Mouse (Mus musculus): ENCODE measurements around the gene Gm27027. TPM values are rescaled to one million over a fixed set of nuclear protein-coding genes. Genes with fewer than 3 reads are reported as not detected.
A peak's percentile ranks its signal among the peaks of the same experiment; 100 is the strongest.

Gm27027 gene
- not detected in 2 replicates for polyA plus RNA-seq (2015; fragmentation: Nextera tagmentation; extraction: Ambion mirVana)

GRCm38 (mm10) chr2:93996254-93996653 lies at the start of gene Gm27027:
TSS of gene Gm27027 (minus strand) at chr2:93996354.
- WGBS = 96% methylated on average over 6 of the region's 6 CpGs

GRCm38 (mm10) chr2:94045411-94046090 lies 49.4 kb upstream of the Gm27027 start:
- Histone ChIP-seq H3K36me3 (no peaks in the 10 kb centered on the region), H3K9ac (no peak overlapping the region), H3K9me3 (no peaks in the 10 kb centered on the region), H3K27ac (peak overlapping the region; percentile 8; the same call in 1 of the 2 replicates), H3K27me3 (no peaks in the 10 kb centered on the region), H3K4me2 (no peak overlapping the region), H3K4me1 (replicated peaks) (peaks cover 51% of the 10 kb centered on the region), H3K4me3 (no peak overlapping the region)
- 68% methylated on average over 6 of the region's 6 CpGs for WGBS
- ATAC-seq (ENCODE audit: low FRiP score) = no peak

More at GRCm38 (mm10) chr2:93996254-93996653, at the start of gene Gm27027:
- Histone ChIP-seq H3K9me3 (no peaks in the 10 kb centered on the region), H3K27me3 (no peaks in the 10 kb centered on the region), H3K4me1 (replicated peaks) (peaks cover 19% of the 10 kb centered on the region), H3K27ac (no peak within 1 kb of the TSS), H3K9ac (no peak within 1 kb of the TSS), H3K4me2 (no peak within 1 kb of the TSS), H3K4me3 (no peak within 1 kb of the TSS), H3K36me3 (peaks cover 87% of the 10 kb centered on the region)
- ATAC-seq (ENCODE audit: low FRiP score) = no peak

DNA sequence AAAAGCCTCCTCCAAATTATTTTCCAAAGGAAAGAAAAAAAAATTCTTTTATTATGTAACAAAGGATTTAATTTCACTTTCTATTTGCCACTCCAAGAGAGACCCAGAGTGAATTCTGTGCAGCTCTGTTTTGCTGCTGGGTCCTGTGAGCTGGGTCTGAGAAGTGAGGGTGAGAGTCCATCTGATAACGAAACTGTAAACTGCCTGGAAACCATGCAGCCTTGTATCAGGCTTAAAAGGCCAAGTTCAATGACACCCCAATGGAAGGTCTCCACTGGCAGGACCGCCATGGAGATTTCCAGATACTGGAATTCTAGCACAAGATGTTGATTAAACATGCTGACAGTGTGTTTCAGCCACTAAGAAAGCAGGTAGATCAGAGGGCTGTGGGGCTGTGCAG lies 48.0 kb upstream of the Gm27027 start:
- H3K9ac ChIP-seq = no peak overlapping the region
- no peak for ATAC-seq (ENCODE audit: low FRiP score)
- WGBS = 73% methylated on average over 2 of the region's 2 CpGs
- H3K27ac ChIP-seq = peak overlapping the region; percentile 65
- H3K4me3 ChIP-seq = no peak overlapping the region
- peaks cover 40% of the 10 kb centered on the region for H3K4me1 ChIP-seq (replicated peaks)
- H3K4me2 ChIP-seq = no peak overlapping the region
- no peaks in the 10 kb centered on the region for H3K36me3 ChIP-seq
- H3K27me3 ChIP-seq = no peaks in the 10 kb centered on the region
- no peaks in the 10 kb centered on the region for H3K9me3 ChIP-seq

GRCm38 (mm10) chr2:94043662-94044061 lies 47.5 kb upstream of the Gm27027 start:
- Histone ChIP-seq H3K9me3 (no peaks in the 10 kb centered on the region), H3K27ac (no peak overlapping the region), H3K36me3 (no peaks in the 10 kb centered on the region), H3K4me1 (replicated peaks) (peaks cover 35% of the 10 kb centered on the region), H3K9ac (no peak overlapping the region), H3K4me3 (no peak overlapping the region), H3K27me3 (no peaks in the 10 kb centered on the region), H3K4me2 (no peak overlapping the region)
- WGBS = 29% methylated on average over 5 of the region's 5 CpGs
- ATAC-seq (ENCODE audit: low FRiP score) = peak; percentile 76; the same call in 1 of the 2 replicates

DNA sequence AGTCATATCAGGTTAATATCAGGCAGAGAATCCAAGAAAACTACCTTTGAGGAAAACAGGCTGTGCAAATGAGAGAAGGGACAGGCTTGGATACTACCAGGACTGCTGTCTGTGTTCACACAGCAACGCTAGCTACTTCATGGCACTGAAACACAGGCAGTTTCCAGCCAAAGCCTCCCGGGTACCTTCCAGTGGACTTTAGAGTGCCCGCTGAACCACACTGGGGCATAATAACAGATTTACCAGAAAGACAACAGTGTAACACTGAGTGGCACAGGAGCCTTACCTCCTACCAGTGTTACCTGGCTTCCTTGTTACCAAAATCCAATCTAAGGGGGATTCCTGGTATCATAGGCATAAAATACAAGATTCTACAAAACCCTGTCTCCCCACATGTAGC lies 46.3 kb upstream of the Gm27027 start:
- WGBS = 95% methylated on average over 3 of the region's 3 CpGs
- no peak overlapping the region for H3K4me3 ChIP-seq
- no peak overlapping the region for H3K27ac ChIP-seq
- no peaks in the 10 kb centered on the region for H3K9me3 ChIP-seq
- ATAC-seq (ENCODE audit: low FRiP score) = no peak
- no peak overlapping the region for H3K4me2 ChIP-seq
- no peaks in the 10 kb centered on the region for H3K36me3 ChIP-seq
- H3K4me1 ChIP-seq (replicated peaks) = peaks cover 28% of the 10 kb centered on the region
- no peak overlapping the region for H3K9ac ChIP-seq
- H3K27me3 ChIP-seq = no peaks in the 10 kb centered on the region

- no peak for ATAC-seq (ENCODE audit: low FRiP score)
- no peak overlapping the region for H3K4me3 ChIP-seq
- no peak overlapping the region for H3K9ac ChIP-seq
- H3K36me3 ChIP-seq = no peaks in the 10 kb centered on the region
- no peak overlapping the region for H3K4me2 ChIP-seq
- peaks cover 25% of the 10 kb centered on the region for H3K4me1 ChIP-seq (replicated peaks)
- H3K27ac ChIP-seq = no peak overlapping the region
- H3K9me3 ChIP-seq = no peaks in the 10 kb centered on the region
- WGBS = 92% methylated on average over 5 of the region's 5 CpGs
- no peaks in the 10 kb centered on the region for H3K27me3 ChIP-seq
Measured at GRCm38 (mm10) chr2:94040391-94041125, 44.4 kb upstream of the Gm27027 start.

DNA sequence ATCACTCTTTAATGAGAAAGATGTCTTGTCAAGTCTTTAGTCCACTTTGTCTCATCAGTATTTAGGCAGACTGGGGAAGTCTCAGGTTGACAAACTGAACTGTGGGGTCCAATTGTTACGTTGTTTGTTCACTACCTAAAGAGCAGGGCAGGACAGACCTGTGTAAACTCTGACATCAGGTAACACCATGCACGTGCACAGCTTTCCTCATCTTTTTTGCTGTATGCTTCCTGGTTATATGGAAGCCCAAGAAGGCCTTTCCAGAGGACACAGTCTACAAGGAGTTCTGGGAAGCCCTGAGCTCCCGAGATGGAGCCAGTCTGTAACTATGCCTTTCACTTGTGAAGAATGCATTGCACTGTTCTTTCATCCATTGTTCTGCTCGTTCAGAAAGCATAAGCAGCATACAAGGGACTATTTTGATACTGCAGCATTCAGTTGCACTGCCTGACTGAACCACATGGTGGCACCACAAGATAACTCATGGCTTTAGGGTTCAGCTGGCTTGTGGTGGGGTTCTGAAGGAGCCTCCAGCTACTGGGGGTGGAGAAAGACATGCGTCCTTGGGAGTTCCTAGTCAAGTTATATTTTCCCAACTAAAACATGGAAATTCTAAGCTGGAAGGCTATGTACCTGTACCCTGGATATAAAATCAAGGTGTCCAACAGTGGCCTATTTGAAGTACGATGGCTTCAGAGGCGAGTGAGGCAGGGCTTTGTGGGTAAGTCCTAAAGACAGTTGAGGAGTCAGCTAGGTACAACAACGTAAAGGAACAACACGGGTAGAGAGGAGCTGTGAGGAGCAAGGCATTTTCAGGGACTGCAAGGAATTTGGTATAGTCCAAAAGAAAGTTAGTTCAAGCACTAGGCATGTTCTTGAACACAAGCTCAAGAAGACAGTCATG lies 39.5 kb upstream of the Gm27027 start:
- H3K36me3 ChIP-seq = peaks cover 20% of the 10 kb centered on the region
- peak overlapping the region; percentile 56; the same call in 1 of the 2 replicates for H3K9ac ChIP-seq
- peak; percentile 88 for ATAC-seq (ENCODE audit: low FRiP score)
- no peaks in the 10 kb centered on the region for H3K9me3 ChIP-seq
- 0 out of 2 replicates have a peak overlapping the region, but pooled peaks have one; percentile 40 for H3K27ac ChIP-seq
- no peaks in the 10 kb centered on the region; the same call in 1 of the 2 replicates for H3K4me1 ChIP-seq (replicated peaks)
- no peak overlapping the region for H3K4me3 ChIP-seq
- no peaks in the 10 kb centered on the region for H3K27me3 ChIP-seq
- H3K4me2 ChIP-seq = no peak overlapping the region
- 67% methylated on average over 9 of the region's 9 CpGs for WGBS

GRCm38 (mm10) chr2:94030602-94031001 lies 34.4 kb upstream of the Gm27027 start:
- peaks cover 20% of the 10 kb centered on the region for H3K36me3 ChIP-seq
- no peak for ATAC-seq (ENCODE audit: low FRiP score)
- no peaks in the 10 kb centered on the region for H3K9me3 ChIP-seq
- H3K4me1 ChIP-seq (replicated peaks) = no peaks in the 10 kb centered on the region; the same call in 1 of the 2 replicates
- H3K27ac ChIP-seq = no peak overlapping the region
- H3K9ac ChIP-seq = no peak overlapping the region
- no peak overlapping the region for H3K4me2 ChIP-seq
- H3K27me3 ChIP-seq = no peaks in the 10 kb centered on the region
- H3K4me3 ChIP-seq = no peak overlapping the region

DNA sequence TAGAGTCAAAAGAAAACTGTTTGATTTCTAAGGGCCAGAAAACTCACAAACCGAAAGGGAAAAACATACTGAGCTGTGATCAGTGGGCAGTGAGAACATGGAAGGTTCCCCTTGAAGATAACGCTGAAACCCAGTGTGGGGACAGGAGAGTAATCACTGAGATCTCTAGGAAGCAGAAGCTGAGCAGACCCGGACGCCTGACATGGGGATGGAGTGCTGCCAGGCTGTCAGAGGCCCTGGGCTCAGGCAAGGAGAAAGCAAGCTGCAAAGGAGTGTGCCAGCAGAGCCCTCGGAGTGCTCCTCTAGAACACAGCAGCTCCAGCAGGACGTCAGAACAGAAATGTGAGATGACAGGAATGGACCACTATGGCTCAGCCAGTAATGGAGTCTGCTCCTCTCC lies 28.5 kb upstream of the Gm27027 start:
- Histone ChIP-seq H3K4me1 (replicated peaks) (no peaks in the 10 kb centered on the region), H3K9me3 (no peaks in the 10 kb centered on the region), H3K27ac (no peak overlapping the region), H3K9ac (no peak overlapping the region), H3K4me3 (no peak overlapping the region), H3K27me3 (no peaks in the 10 kb centered on the region), H3K36me3 (no peaks in the 10 kb centered on the region), H3K4me2 (no peak overlapping the region)
- no peak for ATAC-seq (ENCODE audit: low FRiP score)
- WGBS = 58% methylated on average over 6 of the region's 6 CpGs

GRCm38 (mm10) chr2:94010335-94011291 lies 14.5 kb upstream of the Gm27027 start, which contains the start of gene Alkbh3:
TSS of gene Alkbh3 (minus strand) at chr2:94010807.
- no peaks in the 10 kb centered on the region for H3K9me3 ChIP-seq
- H3K9ac ChIP-seq = peak within 1 kb of the TSS; percentile 92
- H3K27me3 ChIP-seq = no peaks in the 10 kb centered on the region
- peaks cover 17% of the 10 kb centered on the region for H3K4me1 ChIP-seq (replicated peaks)
- WGBS = 4% methylated on average over 47 of the region's 47 CpGs
- peak within 1 kb of the TSS; percentile 90 for H3K4me3 ChIP-seq
- H3K27ac ChIP-seq = peak within 1 kb of the TSS; percentile 77
- peak; percentile 98 for ATAC-seq (ENCODE audit: low FRiP score)
- H3K36me3 ChIP-seq = peaks cover 28% of the 10 kb centered on the region
- peak within 1 kb of the TSS; percentile 89 for H3K4me2 ChIP-seq

DNA sequence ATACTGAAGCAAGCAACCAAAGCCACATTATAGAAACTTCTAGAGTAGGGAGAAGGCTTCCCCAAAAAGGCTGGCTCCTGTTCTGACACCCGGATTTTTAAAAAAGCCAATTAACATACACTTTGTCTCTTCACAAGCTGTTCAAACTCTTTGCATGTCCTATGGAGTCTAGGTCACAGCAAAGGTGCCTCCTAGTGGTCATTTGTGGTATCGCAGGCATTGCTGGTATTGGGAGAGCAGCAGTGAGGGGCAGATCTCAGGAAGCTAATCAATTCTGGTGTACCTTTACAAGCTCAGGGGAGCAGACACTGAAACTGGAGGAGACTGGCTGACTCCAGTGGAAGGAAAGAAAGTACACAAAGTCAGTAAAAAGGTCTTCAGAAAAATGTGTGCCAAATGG lies 6.2 kb upstream of the Gm27027 start:
- H3K27ac ChIP-seq = no peak overlapping the region
- ATAC-seq (ENCODE audit: low FRiP score) = peak; percentile 61; the same call in 1 of the 2 replicates
- no peaks in the 10 kb centered on the region for H3K27me3 ChIP-seq
- H3K9ac ChIP-seq = no peak overlapping the region
- no peak overlapping the region for H3K4me3 ChIP-seq
- H3K4me1 ChIP-seq (replicated peaks) = no peaks in the 10 kb centered on the region
- no peaks in the 10 kb centered on the region for H3K9me3 ChIP-seq
- H3K36me3 ChIP-seq = peaks cover 84% of the 10 kb centered on the region
- no peak overlapping the region for H3K4me2 ChIP-seq
- 2% methylated on average over 2 of the region's 2 CpGs for WGBS

Data from hindbrain, embryonic 13.5 days (tissue).